Mouse (Mus musculus) testis, adult 2 months (tissue): ENCODE results near the gene Myadm. TPM values are rescaled to one million over a fixed set of nuclear protein-coding genes. Genes with fewer than 3 reads are reported as not detected.
"Not testable (repeated sequence)": the region's sequence is repeated elsewhere in the genome, so short reads cannot be mapped to it uniquely, and the experiment has no call there.

ENCODE experiments used
- H3K27ac ChIP-seq: fragments of 200-500 bp; 2 replicates; pipeline ENCODE4 v1.5.1; 2012; ENCODE audit warnings: low read depth, low read length; ENCODE audit not compliant: control insufficient read depth, insufficient read depth
- H3K27me3 ChIP-seq: fragments of 200-500 bp; 2 replicates; pipeline ENCODE4 v1.6.1; 2012; ENCODE audit warnings: mild to moderate bottlenecking, low read length, moderate library complexity; ENCODE audit not compliant: control insufficient read depth, insufficient read depth
- H3K36me3 ChIP-seq: fragments of 200-500 bp; 2 replicates; pipeline ENCODE4 v1.6.1; 2012; ENCODE audit warnings: mild to moderate bottlenecking, low read length; ENCODE audit not compliant: control insufficient read depth, insufficient read depth
- H3K4me1 ChIP-seq: fragments of 200-500 bp; 2 replicates; pipeline ENCODE4 v1.6.1; 2012; ENCODE audit warnings: low read length; ENCODE audit not compliant: control insufficient read depth, insufficient read depth
- H3K4me3 ChIP-seq: fragments of 200-500 bp; 2 replicates; pipeline ENCODE4 v1.5.1; 2012; ENCODE audit warnings: low read depth, mild to moderate bottlenecking, low read length, moderate library complexity, mixed read lengths; ENCODE audit not compliant: control insufficient read depth
- CTCF ChIP-seq: fragments of 200-500 bp; IDR thresholded peaks from 2 replicates; pipeline ENCODE4 v1.5.1; 2012; ENCODE audit warnings: low read depth, mild to moderate bottlenecking, inconsistent platforms, low read length, moderate library complexity; ENCODE audit not compliant: control insufficient read depth, insufficient read depth, insufficient replicate concordance
- POLR2A ChIP-seq: fragments of 200-500 bp; IDR thresholded peaks from 2 replicates; pipeline ENCODE4 v1.6.1; 2012; ENCODE audit warnings: low read depth, mild to moderate bottlenecking, inconsistent platforms, low read length, moderate library complexity; ENCODE audit not compliant: control insufficient read depth
- polyA plus RNA-seq: library from polyadenylated mRNA; depleted of rRNA; stranded (reverse); fragments of >200 nt; gene quantifications from 2 replicates; pipeline ENCODE4 v1.2.3, GENCODE M21; 2012

Myadm gene
- polyA plus RNA-seq, 1 experiment: 20.4 TPM

DNA sequence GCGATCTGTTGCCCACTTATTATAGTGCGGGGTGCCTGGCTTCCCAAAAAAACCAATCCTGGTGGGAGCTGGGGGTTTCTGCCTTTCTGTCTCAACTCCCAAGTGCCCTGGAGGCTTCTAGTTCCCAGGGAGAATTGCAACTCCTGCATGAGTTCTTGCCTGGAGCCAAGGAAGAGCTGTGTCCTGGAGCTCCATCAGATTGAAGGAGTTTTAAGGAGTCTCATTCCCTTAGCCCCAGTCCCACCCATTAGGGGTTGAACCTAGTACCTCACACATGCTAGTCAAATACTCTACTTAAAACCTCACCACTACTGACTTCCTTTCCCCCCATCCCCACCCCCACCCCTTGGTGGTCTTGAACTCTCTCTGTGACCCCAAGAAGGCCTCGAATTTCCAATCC, 2.9 kb downstream of the Myadm start:
- H3K27ac ChIP-seq: no peak overlapping the region
- no peaks in the 10 kb centered on the region for H3K27me3 ChIP-seq
- peaks cover 21% of the 10 kb centered on the region for H3K4me1 ChIP-seq
- TF ChIP-seq CTCF (no peak), POLR2A (no peak)
- H3K4me3 ChIP-seq: peak overlapping the region; percentile 28
- H3K36me3 ChIP-seq: no peaks in the 10 kb centered on the region

DNA sequence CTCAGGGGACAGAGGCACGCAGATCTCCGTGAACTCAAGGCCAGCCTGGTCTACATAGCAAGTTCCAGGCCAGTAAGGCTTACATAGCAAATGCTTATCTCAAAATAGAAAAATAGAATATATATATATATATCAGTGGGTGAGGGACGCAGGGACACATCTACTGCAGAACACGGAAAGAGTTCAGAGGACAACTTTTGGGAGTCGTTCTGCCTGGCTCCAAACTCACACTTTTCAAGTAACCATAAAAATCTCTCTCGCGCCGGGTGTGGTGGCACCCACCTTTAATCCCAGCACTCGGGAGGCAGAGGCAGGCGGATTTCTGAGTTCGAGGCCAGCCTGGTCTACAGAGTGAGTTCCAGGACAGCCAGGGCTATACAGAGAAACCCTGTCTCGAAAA, 3.4 kb downstream of the Myadm start:
- not testable (repeated sequence) for H3K27ac ChIP-seq, H3K36me3 ChIP-seq, H3K27me3 ChIP-seq
- Histone ChIP-seq H3K4me3 (peak overlapping the region; percentile 30; the same call in 1 of the 2 replicates), H3K4me1 (peaks cover 21% of the 10 kb centered on the region)

DNA sequence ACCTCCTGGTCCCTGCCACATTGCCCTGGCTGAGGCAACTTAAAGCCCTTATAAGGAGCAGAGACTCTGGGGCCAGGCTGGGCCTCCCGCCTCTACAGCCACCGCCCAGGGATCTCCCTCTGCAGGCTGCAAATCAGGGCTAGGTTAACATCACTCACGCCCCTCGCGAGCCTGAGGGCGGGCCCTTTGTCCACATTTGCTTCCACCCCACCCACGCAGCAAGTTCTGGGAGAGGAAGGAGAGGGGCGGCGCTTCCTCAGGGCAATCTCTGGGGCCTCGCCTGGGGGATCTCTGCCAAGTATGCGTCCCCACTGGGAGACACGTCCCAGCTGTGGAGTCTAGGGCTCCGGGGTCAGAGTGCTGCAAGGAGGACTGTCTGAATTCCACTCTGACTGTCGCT, 3.9 kb downstream of the Myadm start:
- peak overlapping the region; percentile 67 for H3K4me3 ChIP-seq
- no peaks in the 10 kb centered on the region for H3K36me3 ChIP-seq
- no peak overlapping the region for H3K27ac ChIP-seq

DNA sequence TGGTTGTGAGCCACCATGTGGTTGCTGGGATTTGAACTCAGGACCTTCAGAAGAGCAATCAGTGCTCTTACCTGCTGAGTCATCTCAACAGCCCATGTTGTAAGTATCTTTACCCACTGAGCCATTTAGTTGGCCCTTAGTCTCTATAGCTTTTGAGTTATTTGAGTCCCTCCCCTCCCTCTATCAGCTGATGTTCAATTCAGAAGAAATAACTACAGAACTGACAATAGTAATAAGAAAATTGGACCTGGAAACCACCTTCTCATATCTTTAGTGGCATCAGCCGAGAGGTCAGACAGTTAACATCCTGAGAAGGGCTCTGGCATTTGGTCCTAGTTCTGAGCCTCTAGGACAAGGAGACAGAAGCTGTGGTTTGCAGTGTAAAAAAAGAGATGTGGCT, 5.9 kb downstream of the Myadm start:
- no peaks in the 10 kb centered on the region for H3K36me3 ChIP-seq
- H3K27ac ChIP-seq: no peak overlapping the region
- no peak overlapping the region for H3K4me3 ChIP-seq
- H3K4me1 ChIP-seq: peaks cover 12% of the 10 kb centered on the region
- TF ChIP-seq POLR2A: no peak
- no peak for TF ChIP-seq CTCF
- H3K27me3 ChIP-seq: no peaks in the 10 kb centered on the region

More for the DNA sequence above, 3.9 kb downstream of the Myadm start:
- H3K27me3 ChIP-seq: no peaks in the 10 kb centered on the region
- peaks cover 21% of the 10 kb centered on the region for H3K4me1 ChIP-seq
- no peak for TF ChIP-seq POLR2A
- TF ChIP-seq CTCF: no peak

DNA sequence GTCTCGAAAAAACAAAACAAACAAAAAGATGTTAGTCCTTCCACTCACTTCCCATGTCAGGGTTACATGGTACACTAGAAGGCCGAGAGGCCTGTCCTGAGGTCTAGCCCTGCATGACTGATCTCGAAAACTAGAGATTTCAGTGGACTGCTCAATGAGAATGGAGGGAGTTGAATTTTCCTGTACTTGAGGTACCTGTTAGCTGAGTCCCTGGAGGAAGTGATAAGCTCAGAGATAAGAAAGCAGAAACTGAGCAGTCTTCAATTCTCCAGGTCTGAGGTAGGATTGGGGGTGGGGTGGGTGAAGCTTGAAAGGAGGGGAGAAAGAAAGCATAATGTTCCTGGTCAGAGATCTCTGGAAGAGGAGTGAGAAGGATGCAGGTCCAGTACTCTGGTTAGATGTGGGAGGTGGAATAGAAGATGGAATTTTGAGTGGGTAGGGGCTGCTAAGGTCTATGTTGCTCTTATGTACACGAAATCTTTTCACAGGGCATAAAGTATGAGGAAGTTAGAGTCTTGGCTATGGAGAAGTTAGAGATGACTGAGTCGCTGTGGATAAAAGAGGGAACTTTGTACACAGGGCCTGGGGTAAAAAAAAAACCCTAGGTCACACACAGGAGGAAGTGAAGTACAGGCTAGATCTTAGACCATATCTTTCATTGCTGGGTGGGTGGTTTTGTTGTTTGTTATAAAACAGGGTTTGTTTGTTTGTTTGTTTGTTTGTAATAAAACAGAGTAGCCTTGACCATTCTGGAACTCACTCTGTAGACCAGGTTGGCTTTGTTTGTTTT, 6.6 kb downstream of the Myadm start:
- no peaks in the 10 kb centered on the region for H3K27me3 ChIP-seq
- peaks cover 7% of the 10 kb centered on the region for H3K4me1 ChIP-seq
- no peak for TF ChIP-seq POLR2A
- TF ChIP-seq CTCF: no peak
- no peaks in the 10 kb centered on the region for H3K36me3 ChIP-seq
- no peak overlapping the region for H3K27ac ChIP-seq
- H3K4me3 ChIP-seq: no peak overlapping the region

DNA sequence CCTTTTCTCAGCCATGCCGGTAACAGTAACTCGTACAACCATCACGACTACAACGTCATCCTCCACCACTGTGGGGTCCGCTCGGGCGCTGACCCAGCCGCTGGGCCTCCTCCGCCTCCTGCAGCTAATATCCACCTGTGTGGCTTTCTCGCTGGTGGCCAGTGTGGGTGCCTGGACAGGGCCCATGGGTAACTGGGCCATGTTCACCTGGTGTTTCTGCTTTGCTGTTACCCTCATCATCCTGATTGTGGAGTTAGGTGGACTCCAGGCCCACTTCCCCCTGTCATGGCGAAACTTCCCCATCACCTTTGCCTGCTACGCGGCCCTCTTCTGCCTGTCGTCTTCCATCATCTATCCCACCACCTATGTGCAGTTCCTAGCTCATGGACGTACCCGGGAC, 7.8 kb downstream of the Myadm start:
- Histone ChIP-seq H3K36me3 (no peaks in the 10 kb centered on the region), H3K27me3 (no peaks in the 10 kb centered on the region), H3K4me1 (peaks cover under 1% of the 10 kb centered on the region), H3K27ac (no peak overlapping the region), H3K4me3 (no peak overlapping the region)
- no peak for TF ChIP-seq CTCF
- no peak for TF ChIP-seq POLR2A

DNA sequence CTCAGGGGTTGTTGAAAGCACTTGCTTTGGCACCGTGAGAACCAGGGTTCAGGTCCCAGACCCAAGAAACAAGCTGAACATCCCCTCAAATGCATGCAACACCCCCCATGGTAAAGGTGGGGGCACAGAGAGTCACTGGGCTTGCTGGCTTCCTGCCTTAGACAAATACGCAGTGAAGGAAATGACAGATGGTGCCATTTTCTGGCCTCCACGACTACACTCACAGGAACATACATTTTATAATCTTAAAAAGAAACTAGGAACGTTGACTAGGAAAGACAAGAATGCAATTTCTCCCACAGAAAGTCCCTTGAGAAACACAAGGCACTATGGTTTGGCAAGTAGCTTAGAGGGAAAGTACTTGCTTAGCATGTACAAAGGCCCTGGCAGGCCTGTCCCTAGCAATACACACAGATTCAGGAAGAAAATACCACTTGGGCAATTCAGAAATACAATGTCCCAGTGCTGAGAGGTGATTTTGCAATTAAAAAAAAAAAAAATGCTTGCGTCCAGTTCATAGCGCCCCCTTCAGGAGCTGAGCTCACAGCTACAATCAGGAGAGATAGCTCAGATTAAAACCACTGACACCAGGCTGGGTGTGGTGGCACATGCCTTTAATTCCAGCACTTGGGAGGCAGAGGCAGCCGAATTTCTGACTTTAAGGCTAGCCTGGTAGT, 11.2 kb downstream of the Myadm start:
- no peaks in the 10 kb centered on the region for H3K36me3 ChIP-seq
- H3K4me3 ChIP-seq: no peak overlapping the region
- H3K27ac ChIP-seq: no peak overlapping the region
- H3K27me3 ChIP-seq: peaks cover 5% of the 10 kb centered on the region; the same call in 1 of the 2 replicates
- TF ChIP-seq POLR2A: no peak
- H3K4me1 ChIP-seq: peaks cover 13% of the 10 kb centered on the region
